Mouse (Mus musculus): ENCODE measurements around the gene Agap3. TPM values are rescaled to one million over a fixed set of nuclear protein-coding genes. Genes with fewer than 3 reads are reported as not detected.
A peak's percentile ranks its signal among the peaks of the same experiment; 100 is the strongest.

The Agap3 gene
- polyA plus RNA-seq (2014; fragmentation: Nextera tagmentation; extraction: Ambion mirVana): 40.0 and 45.1 TPM in 2 replicates

DNA sequence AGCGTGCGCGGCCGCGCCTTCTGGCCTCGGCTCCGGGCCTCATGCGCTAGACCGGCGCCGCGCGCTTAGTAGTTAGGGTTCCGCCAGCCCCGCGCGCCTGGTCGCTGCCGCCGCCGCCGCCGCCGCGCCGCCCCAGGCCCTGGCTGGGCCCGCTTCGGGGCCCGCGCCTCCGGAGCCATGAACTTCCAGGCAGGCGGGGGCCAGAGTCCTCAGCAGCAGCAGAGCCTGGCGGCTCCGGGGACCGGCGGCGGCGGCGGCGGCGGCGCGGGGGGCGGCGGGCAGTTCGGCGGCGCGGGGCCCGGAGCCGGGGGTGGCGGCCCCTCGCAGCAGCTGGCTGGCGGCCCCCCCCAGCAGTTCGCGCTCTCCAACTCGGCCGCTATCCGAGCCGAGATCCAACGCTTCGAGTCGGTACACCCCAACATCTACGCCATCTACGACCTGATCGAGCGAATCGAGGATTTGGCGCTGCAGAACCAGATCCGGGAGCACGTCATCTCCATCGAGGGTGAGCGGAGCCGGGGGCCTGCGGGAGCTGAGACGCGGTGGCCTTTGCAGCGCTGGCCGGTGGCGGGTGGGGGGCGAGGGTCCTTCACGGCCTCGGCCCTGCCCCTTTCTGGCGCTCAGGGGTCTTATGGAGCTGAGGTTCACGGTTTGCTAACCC lies at the start of gene Agap3:
Agap3 (plus strand) TSS at position 148 of the 661 bp plus-strand sequence.
- Histone ChIP-seq H3K27me3 (ENCODE audit: control insufficient read depth, insufficient read depth, low read length) (no peaks in the 10 kb centered on the region), H3K4me3 (ENCODE audit: low read depth, low read length) (peak within 1 kb of the TSS; percentile 91), H3K9me3 (replicated peaks; ENCODE audit: control insufficient read depth, low read length) (no peaks in the 10 kb centered on the region), H3K9ac (replicated peaks; ENCODE audit: low read length) (peak within 1 kb of the TSS; percentile 96), H3K27ac (replicated peaks; ENCODE audit: low read depth, low read length) (peak within 1 kb of the TSS; percentile 93), H3K36me3 (replicated peaks; ENCODE audit: control insufficient read depth, insufficient read depth, low read depth, low read length) (no peaks in the 10 kb centered on the region), H3K4me2 (ENCODE audit: low read depth, low read length) (peak within 1 kb of the TSS; percentile 99), H3K4me1 (ENCODE audit: control insufficient read depth, insufficient read depth, low read length) (peaks cover 9% of the 10 kb centered on the region)
- ATAC-seq (replicated peaks; ENCODE audit: insufficient number of reproducible peaks, low FRiP score, low TSS enrichment, low read depth): peak; percentile 29
- peak; percentile 50 for DNase-seq (ENCODE audit: low spot score)
- under 1% methylated on average over 76 of the region's 85 CpGs for WGBS

- ATAC-seq (replicated peaks; ENCODE audit: insufficient number of reproducible peaks, low FRiP score, low TSS enrichment, low read depth) (no peak), DNase-seq (ENCODE audit: low spot score) (no peak)
- Histone ChIP-seq H3K36me3 (replicated peaks; ENCODE audit: control insufficient read depth, insufficient read depth, low read depth, low read length) (no peaks in the 10 kb centered on the region), H3K9me3 (replicated peaks; ENCODE audit: control insufficient read depth, low read length) (no peaks in the 10 kb centered on the region), H3K27ac (replicated peaks; ENCODE audit: low read depth, low read length) (no peak overlapping the region), H3K27me3 (ENCODE audit: control insufficient read depth, insufficient read depth, low read length) (no peaks in the 10 kb centered on the region), H3K4me1 (ENCODE audit: control insufficient read depth, insufficient read depth, low read length) (no peaks in the 10 kb centered on the region; the same call in 1 of the 2 replicates), H3K4me3 (ENCODE audit: low read depth, low read length) (no peak overlapping the region), H3K4me2 (ENCODE audit: low read depth, low read length) (no peak overlapping the region), H3K9ac (replicated peaks; ENCODE audit: low read length) (no peak overlapping the region)
- WGBS: 81% methylated on average over 6 of the region's 6 CpGs
These were observed 47.2 kb upstream of the Agap3 start for GRCm38 (mm10) chr5:24404594-24405360.

DNA sequence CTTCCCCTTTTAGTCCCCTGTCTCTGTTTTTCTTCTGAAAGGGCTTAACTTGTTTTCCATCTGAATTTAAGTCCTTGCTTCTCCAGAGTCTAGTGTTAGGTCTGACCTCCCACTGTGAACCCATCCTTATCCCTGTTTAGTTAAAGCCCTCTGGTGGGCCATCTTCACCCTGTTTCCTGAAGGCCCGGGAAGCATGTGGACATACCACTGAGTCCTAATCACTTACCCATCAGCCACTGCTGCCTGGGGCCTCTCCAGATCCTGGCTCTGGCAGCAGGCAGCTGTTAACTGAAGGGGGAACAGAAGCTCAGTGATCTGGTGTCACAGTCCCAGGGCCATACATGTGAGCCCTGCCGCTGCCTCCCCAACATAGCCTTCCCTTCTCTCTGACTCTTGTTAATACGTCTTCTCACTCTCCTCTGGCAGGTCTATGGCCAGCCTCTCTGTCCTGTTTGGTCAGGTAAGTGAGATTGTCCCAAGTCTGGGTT lies 46.5 kb upstream of the Agap3 start:
- DNase-seq (ENCODE audit: low spot score) (no peak), ATAC-seq (replicated peaks; ENCODE audit: insufficient number of reproducible peaks, low FRiP score, low TSS enrichment, low read depth) (no peak)
- H3K9me3 ChIP-seq (replicated peaks; ENCODE audit: control insufficient read depth, low read length): no peaks in the 10 kb centered on the region
- H3K4me2 ChIP-seq (ENCODE audit: low read depth, low read length): no peak overlapping the region
- H3K27ac ChIP-seq (replicated peaks; ENCODE audit: low read depth, low read length): no peak overlapping the region
- H3K36me3 ChIP-seq (replicated peaks; ENCODE audit: control insufficient read depth, insufficient read depth, low read depth, low read length): no peaks in the 10 kb centered on the region
- H3K9ac ChIP-seq (replicated peaks; ENCODE audit: low read length): no peak overlapping the region
- no peak overlapping the region for H3K4me3 ChIP-seq (ENCODE audit: low read depth, low read length)
- WGBS: 66% methylated on average over 3 of the region's 3 CpGs
- H3K27me3 ChIP-seq (ENCODE audit: control insufficient read depth, insufficient read depth, low read length): no peaks in the 10 kb centered on the region
- H3K4me1 ChIP-seq (ENCODE audit: control insufficient read depth, insufficient read depth, low read length): no peaks in the 10 kb centered on the region

DNA sequence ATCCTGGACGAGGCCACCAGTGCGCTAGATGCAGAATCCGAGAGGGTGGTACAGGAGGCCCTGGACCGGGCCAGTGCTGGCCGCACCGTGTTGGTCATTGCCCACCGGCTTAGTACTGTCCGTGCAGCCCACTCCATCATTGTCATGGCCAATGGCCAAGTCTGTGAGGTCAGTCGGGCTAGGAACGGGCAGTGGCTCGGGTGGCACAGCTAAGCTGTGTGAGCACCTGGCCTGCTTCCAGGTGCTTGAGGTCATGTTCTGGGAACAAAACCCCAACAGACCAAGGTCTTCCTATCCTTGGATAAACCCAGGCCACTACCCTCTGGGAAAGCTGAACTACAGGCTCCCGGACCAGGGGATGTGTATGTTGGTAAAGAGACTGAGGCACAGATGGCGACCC lies 43.3 kb upstream of the Agap3 start:
- 95% methylated on average over 13 of the region's 13 CpGs for WGBS
- no peaks in the 10 kb centered on the region for H3K36me3 ChIP-seq (replicated peaks; ENCODE audit: control insufficient read depth, insufficient read depth, low read depth, low read length)

GRCm38 (mm10) chr5:24409466-24409865 lies 42.5 kb upstream of the Agap3 start:
- H3K4me1 ChIP-seq (ENCODE audit: control insufficient read depth, insufficient read depth, low read length): no peaks in the 10 kb centered on the region
- no peaks in the 10 kb centered on the region for H3K27me3 ChIP-seq (ENCODE audit: control insufficient read depth, insufficient read depth, low read length)
- H3K4me2 ChIP-seq (ENCODE audit: low read depth, low read length): no peak overlapping the region
- ATAC-seq (replicated peaks; ENCODE audit: insufficient number of reproducible peaks, low FRiP score, low TSS enrichment, low read depth): no peak
- H3K9ac ChIP-seq (replicated peaks; ENCODE audit: low read length): no peak overlapping the region
- no peaks in the 10 kb centered on the region for H3K36me3 ChIP-seq (replicated peaks; ENCODE audit: control insufficient read depth, insufficient read depth, low read depth, low read length)
- DNase-seq (ENCODE audit: low spot score): no peak
- H3K27ac ChIP-seq (replicated peaks; ENCODE audit: low read depth, low read length): no peak overlapping the region
- no peak overlapping the region for H3K4me3 ChIP-seq (ENCODE audit: low read depth, low read length)
- H3K9me3 ChIP-seq (replicated peaks; ENCODE audit: control insufficient read depth, low read length): no peaks in the 10 kb centered on the region
- WGBS: 75% methylated on average over 2 of the region's 2 CpGs

More for the DNA sequence above, 43.3 kb upstream of the Agap3 start:
- no peaks in the 10 kb centered on the region for H3K4me1 ChIP-seq (ENCODE audit: control insufficient read depth, insufficient read depth, low read length)
- H3K9me3 ChIP-seq (replicated peaks; ENCODE audit: control insufficient read depth, low read length): no peaks in the 10 kb centered on the region
- no peak overlapping the region for H3K9ac ChIP-seq (replicated peaks; ENCODE audit: low read length)
- ATAC-seq (replicated peaks; ENCODE audit: insufficient number of reproducible peaks, low FRiP score, low TSS enrichment, low read depth): no peak
- H3K4me3 ChIP-seq (ENCODE audit: low read depth, low read length): no peak overlapping the region
- no peak overlapping the region for H3K27ac ChIP-seq (replicated peaks; ENCODE audit: low read depth, low read length)
- no peak for DNase-seq (ENCODE audit: low spot score)
- no peak overlapping the region for H3K4me2 ChIP-seq (ENCODE audit: low read depth, low read length)
- no peaks in the 10 kb centered on the region for H3K27me3 ChIP-seq (ENCODE audit: control insufficient read depth, insufficient read depth, low read length)

DNA sequence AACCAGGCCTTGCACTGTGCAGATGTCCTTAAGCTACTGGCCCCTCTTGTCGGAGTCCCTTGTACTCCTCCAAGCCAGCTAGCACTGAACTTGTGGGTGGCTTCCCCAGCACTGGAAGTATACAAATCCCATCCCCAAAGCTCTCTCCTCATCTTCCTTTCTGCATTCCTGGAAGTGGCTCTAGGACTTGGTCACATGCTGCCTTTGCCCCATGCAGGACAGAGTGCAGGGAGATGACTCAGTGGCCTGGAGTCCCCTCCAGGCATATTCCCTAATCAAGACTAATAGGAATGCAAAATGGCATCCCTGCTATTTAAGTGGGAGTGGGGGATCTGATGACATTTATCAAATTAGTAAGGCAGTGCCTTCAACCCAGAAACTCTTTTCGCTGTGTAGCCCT lies 39.9 kb upstream of the Agap3 start:
- Histone ChIP-seq H3K36me3 (replicated peaks; ENCODE audit: control insufficient read depth, insufficient read depth, low read depth, low read length) (no peaks in the 10 kb centered on the region), H3K4me3 (ENCODE audit: low read depth, low read length) (no peak overlapping the region), H3K4me2 (ENCODE audit: low read depth, low read length) (no peak overlapping the region), H3K27me3 (ENCODE audit: control insufficient read depth, insufficient read depth, low read length) (no peaks in the 10 kb centered on the region), H3K4me1 (ENCODE audit: control insufficient read depth, insufficient read depth, low read length) (no peaks in the 10 kb centered on the region), H3K9ac (replicated peaks; ENCODE audit: low read length) (no peak overlapping the region), H3K27ac (replicated peaks; ENCODE audit: low read depth, low read length) (no peak overlapping the region), H3K9me3 (replicated peaks; ENCODE audit: control insufficient read depth, low read length) (no peaks in the 10 kb centered on the region)
- 86% methylated on average over 2 of the region's 2 CpGs for WGBS
- DNase-seq (ENCODE audit: low spot score) (no peak), ATAC-seq (replicated peaks; ENCODE audit: insufficient number of reproducible peaks, low FRiP score, low TSS enrichment, low read depth) (no peak)

- no peak within 1 kb of the TSS for H3K4me3 ChIP-seq (ENCODE audit: low read depth, low read length)
- H3K36me3 ChIP-seq (replicated peaks; ENCODE audit: control insufficient read depth, insufficient read depth, low read depth, low read length): no peaks in the 10 kb centered on the region
- 38% methylated on average over 11 of the region's 11 CpGs for WGBS
- peak; percentile 35 for DNase-seq (ENCODE audit: low spot score)
- no peak for ATAC-seq (replicated peaks; ENCODE audit: insufficient number of reproducible peaks, low FRiP score, low TSS enrichment, low read depth)
- H3K9me3 ChIP-seq (replicated peaks; ENCODE audit: control insufficient read depth, low read length): no peaks in the 10 kb centered on the region
- H3K9ac ChIP-seq (replicated peaks; ENCODE audit: low read length): peak within 1 kb of the TSS; percentile 10; the same call in 1 of the 2 replicates
- no peaks in the 10 kb centered on the region for H3K27me3 ChIP-seq (ENCODE audit: control insufficient read depth, insufficient read depth, low read length)
- no peak within 1 kb of the TSS for H3K4me2 ChIP-seq (ENCODE audit: low read depth, low read length)
- no peak within 1 kb of the TSS for H3K27ac ChIP-seq (replicated peaks; ENCODE audit: low read depth, low read length)
- H3K4me1 ChIP-seq (ENCODE audit: control insufficient read depth, insufficient read depth, low read length): no peaks in the 10 kb centered on the region
These were observed 38.8 kb upstream of the Agap3 start, which contains the start of gene Asic3 for GRCm38 (mm10) chr5:24413042-24413693. Asic3 (plus strand) TSS chr5:24413392.
